Mouse (Mus musculus) mesoderm, embryonic 11.5 days (tissue): ENCODE data around the gene Arid3b.
A peak's percentile ranks its signal among the peaks of the same experiment; 100 is the strongest.

ENCODE experiments used
- DNase-seq: peaks from one replicate; pipeline ENCODE4 v3.0.0-alpha.2; 2012; ENCODE audit warnings: low read depth, low spot score

The Arid3b gene

GRCm38 (mm10) chr9:57831267-57832082, 5.1 kb downstream of the Arid3b start:
- DNase-seq = peak; percentile 92

- no peak for DNase-seq
Measured at GRCm38 (mm10) chr9:57829812-57830557, 6.6 kb downstream of the Arid3b start.

DNA sequence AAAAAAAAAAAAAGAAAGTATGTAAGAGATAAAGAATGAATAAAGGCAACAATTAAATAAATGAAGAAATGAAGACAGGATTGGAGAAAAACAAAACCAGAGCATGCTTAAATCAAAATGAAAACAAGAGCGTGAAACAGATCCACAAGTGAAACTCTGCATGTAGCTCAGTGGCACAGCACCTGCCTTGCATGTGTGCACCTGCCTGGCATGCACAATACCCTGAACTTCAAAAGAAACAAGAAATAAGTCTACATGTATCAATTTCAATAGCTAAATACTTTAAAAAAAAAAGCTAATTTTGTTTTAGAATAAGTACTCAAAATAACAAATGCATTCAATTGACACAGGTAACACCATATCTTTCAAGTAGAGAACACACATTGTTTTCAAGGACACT, 13.2 kb downstream of the Arid3b start:
- DNase-seq = no peak

DNA sequence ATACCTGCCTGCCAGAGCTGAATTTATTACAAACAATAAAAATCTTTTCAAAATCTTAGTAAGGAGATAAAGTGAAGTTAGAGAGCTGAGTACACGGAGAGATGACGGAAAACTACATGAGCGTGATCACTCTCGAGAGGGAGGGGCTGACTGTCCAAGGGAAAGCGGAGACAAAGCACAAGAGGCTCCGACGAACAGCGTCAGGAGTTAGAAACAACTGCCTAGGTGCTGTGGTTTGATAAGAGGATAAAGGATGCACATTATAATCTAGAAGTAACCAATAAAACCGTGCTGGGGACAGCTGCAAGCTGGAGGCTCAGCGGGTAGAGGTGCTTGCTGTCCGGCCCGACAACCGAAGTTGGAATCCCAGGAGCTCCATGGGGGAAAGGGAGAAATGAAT, 13.8 kb downstream of the Arid3b start:
- no peak for DNase-seq

GRCm38 (mm10) chr9:57820186-57821080, 16.2 kb downstream of the Arid3b start:
- DNase-seq = no peak

- peak; percentile 60 for DNase-seq
Measured at GRCm38 (mm10) chr9:57817220-57817667, 19.3 kb downstream of the Arid3b start.

DNA sequence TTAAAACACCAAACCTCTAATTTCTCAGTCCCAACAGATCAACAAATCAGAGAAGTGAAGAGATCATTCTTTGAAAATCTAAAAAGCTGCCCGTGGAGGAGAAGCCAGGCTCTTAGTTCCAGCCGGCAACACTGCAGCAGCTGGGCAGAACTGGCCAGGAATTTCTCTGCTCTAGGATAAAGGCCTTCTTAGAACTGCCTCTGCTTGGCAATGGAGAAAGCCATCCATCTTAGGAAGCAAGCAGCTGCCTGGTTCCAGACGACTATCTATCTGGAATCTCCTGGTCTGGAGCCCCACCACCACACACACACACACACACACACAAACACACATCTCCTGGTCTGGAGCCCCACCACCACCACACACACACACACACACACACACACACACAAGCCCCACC, 21.7 kb downstream of the Arid3b start:
- peak; percentile 70 for DNase-seq

DNA sequence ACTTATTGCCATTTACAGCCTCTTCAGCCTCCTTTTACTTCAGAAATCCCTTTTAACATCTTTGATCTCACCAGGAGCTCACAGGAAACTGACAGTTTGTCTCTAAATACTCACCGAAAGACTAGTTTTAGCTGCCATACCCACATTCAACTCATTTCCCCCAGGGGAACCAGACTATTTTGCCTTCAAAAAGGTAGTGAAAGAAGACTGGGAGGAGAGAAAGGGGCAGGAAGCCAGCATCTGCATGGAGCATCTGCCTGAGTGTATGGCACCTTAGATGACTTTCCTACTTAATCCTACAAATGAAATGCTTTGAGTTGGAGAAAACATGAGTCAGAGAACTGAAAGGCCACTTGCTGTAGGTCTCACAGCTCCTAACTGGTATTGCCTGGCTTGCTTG, 22.6 kb downstream of the Arid3b start:
- DNase-seq = no peak

DNA sequence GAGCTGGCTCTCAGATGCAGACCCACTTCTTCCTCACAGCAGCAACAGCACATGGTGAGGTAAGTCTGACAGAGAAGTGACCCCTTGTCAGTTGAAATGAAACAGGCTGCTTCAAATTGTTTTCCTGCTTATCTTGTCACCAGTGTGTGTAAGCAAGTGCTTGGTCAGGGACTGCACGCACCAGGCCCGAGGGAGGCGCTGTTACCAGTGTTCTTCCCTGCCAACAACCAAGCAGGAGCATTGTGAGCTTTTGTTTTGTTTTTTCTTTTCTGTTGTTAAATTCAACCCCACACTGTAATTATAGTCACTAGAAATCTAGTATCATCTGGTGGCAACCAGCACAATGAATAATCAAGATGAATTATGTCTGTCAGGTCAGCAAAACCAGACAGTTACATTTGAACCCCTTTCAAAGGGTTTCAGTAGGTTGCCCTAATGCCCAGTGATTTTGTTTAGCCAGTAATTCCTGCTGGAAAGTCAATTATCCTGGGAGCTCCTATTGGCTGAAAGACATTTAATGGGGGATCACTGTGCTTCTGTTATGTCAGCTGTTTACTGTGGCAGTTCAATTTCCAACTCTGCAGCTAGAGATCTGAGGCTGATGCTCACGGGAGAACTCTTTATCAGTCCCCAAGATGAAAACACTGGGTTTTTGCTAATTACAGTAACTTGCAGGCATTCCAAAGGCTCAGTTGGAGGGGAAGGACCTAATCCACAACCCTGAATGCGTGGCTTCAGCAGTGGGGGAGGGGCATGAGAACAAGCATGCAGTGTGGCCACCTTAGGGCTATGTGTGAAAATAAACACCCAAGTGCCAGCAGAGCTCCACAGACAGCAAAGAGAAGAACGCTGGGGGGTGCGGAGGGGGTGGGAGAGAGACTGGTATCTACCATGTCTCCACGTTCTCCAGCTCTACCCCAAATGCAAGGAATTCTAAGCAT, 24.5 kb downstream of the Arid3b start:
- DNase-seq = no peak

DNA sequence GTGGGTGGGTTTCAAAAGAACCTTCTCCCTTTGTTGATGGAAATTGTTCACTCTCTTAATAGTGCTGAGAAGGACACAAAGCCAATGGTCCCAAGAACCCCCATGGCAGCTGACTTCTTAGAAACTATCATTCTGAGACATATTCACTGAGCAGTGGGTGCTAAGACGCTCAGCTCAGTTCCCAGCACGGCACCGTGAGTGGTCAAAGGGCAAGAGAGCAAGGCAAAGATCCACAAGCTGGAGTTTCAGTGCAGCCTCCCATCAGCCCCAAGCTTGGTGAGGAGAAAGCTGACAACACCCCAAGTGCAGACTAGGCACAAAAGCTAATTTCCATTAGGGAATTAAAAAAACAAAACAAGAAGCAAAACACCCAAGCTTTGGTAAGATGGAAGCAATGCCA, 25.9 kb downstream of the Arid3b start:
- DNase-seq = no peak

- DNase-seq = no peak
Measured at GRCm38 (mm10) chr9:57808771-57809310, 27.8 kb downstream of the Arid3b start.

DNA sequence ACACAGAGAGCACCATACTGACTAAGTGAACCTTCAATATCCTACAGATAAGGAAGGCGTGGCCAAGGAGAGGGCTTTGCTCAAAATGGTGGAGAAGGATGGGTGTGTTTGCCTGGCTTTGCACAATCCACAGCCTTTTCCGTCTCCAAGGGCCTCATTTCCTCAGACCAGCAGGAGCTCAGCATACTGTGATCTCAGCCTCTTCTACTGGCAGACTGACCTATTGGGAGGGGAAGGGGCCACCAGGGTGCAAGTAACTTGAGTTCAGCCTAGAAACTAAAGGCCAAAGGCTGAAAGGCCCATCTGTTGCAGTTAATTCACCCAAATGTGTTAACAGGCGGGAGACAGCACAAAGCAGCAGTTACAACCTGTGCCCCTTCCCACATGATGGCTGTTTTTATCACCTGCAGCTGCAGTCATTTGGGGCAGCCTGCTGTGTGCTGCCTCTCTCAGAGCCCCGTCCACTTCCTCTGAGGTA, 29.4 kb downstream of the Arid3b start:
- peak; percentile 57 for DNase-seq

DNA sequence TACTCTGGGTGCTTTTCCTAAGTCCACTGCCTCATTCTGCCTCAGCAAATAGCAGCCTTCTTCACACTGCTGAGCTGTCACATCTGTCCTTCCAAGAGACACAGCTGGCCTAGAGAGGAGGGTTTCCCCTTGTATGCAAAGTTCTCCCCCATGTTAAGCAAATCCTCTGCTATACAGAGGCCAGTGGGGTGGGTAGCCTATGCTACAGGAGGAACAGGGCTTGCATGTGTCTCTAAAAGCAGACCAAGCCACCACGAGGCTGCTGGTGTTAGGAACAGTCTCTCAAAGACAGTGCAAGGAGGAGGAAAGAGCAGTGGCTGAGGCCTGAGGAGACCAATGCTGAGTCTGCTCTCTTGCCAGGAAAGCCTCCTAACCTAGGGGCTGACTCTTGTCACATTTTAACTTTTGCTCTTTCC, 30.5 kb downstream of the Arid3b start:
- DNase-seq = no peak

DNA sequence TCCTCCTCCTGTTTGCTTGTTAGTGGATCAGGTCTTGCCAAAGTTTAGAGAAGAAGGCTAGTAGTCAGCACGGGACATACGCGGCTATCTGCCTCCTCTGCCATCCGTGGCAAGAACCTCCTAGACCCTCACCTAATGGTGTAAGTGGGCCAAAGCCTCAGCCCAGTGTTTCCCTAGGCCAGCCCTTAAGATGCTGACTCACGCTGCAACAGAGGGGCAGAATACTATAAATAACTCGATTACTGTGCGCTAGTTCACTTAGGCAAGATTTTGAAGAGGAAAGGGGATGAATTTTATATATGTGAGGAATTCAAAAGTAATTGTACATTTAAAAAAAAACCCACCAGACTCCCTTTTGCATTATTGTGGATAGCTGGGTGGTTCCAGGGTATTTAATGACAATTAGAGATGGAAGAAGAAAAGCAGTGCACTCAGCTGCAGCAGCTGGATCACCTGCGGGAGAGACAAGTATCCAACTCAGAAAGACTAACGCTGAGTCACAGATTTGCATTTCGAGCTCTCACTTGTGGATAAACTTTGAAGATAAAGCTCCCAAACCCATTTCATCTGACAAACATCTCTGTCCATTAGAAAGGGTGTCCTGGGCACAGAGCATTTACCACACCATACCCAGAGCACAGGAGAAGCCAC, 31.4 kb downstream of the Arid3b start:
- no peak for DNase-seq

- no peak for DNase-seq
Measured at GRCm38 (mm10) chr9:57803839-57804238, 32.8 kb downstream of the Arid3b start.

GRCm38 (mm10) chr9:57803047-57803446, 33.5 kb downstream of the Arid3b start:
- DNase-seq = no peak

GRCm38 (mm10) chr9:57800325-57800975, 36.1 kb downstream of the Arid3b start:
- no peak for DNase-seq

- peak; percentile 85 for DNase-seq
Measured at GRCm38 (mm10) chr9:57798725-57799253, 37.8 kb downstream of the Arid3b start.

- DNase-seq = no peak
Measured at GRCm38 (mm10) chr9:57797456-57797855, 39.1 kb downstream of the Arid3b start.
